Mouse (Mus musculus): ENCODE data around the gene Snx13.

Gene Snx13

DNA sequence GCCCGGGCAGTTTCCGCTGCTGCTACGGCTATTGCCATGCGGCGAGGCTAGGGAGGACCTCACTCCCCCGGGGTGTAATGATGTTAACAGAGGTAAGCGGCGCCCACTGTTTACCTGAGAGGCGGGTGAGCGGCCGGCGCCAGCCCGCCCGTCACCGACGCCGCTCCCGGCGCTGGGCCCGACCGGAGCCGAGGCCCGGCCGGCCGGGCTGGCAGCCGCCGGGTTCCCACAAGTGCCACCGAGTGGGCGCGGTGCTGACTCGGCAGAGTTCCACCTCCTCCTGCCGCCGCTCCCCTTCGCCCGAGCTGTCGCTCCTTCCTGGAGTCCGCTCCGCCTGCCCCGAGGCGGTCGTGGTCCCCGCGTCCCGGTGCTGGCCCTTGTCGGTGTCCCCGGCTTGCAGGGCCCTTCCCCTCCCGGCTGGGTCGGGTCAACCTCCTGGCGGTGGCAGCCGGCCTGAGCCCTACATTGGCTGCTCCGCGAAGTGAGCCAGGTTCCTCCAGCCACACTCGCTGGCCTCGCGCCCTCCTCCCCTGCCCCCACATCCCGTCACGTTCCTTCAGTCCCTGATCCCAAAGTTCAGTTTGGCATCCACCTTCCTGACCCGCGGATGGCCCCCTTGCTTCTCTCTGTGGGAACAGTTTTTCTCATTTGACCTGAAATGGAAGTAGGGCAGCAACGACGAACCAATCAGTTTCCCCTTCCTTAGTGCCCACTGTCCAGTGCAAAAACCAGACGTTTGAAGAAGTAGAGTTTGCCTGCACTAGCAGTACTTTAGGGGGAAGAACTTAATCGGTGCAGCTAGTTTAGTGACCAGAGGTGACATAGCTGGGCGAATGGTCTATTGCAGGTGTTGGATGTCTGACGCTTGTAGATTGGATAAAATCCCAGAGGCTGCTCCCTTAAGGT lies 587 bp downstream of the Snx13 start:
- DNase-seq, result peak; percentile 77

DNA sequence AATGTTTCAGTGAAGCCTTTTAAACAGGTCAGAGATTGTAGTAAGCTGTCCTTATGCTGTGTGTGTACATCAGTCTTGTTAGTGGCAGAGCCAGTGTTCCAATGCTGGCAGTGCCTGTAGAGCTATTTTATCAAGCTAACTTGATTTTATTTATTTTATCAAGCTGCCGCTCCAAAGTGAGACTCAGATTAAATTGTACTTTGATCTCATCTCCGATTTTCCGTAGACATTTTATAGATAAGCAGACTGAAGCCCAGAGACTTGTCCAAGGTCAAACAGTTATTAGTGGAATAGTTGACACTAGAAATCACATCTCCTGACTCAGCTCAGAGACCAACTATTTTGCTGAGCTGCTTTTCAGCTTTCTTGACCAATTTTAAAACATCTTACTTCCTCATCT lies 1.9 kb downstream of the Snx13 start:
- no peak for DNase-seq

DNA sequence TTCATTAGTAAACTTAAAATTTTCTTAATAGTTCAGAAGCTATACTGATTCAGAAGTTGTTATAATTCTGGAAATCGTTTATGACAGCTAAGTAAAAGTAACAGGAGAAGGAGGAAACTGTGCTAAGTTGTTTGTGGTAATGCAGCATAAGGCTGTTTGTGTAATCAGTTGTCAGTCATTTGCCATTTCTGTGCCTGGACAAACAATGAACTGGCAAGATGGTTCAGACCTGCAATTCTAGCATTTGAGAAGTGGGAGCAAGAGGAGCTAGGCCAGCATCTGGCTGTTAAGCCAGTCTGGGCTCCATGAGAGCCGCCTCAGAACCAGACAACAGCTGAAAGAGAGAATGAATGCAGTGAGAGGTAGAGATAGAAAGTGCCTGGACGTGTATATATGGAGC lies 3.5 kb downstream of the Snx13 start:
- no peak for DNase-seq

DNA sequence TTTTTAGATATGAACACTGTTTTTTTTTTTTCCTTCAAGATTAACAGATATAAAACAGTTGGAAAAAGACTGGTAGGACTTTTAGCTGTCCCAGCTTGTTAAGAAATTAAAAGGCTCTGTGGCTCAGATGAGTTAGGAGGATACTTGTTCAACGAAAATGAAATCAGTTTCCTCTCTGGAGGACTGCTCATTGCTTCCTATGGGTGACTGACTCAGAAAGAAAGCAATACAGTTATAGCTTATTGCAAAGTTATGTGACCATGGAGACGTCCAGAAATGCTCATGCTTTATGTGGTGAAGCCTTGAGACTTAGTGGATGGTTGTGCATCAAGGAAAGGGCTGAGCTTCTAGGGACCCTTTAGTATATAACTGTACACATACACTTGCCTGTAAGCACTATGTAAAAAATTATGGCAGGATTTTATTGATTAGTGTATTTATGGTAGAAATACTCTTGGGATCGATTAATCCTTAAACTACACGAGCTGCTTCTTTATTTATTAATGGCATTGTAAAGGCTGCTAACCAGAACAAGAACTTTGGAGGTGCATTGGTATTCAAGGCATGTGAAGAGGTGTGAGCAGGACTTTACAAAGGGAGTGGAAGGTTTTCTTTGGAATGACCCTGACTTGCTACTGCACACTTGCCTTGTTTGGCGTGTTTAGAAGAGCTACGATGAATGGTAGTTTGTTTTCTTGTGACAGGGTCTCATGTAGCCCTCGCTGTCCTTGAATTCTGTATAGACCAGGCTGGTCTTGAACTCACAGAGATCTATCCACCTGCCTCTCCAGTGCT lies 4.2 kb downstream of the Snx13 start:
- no peak for DNase-seq

DNA sequence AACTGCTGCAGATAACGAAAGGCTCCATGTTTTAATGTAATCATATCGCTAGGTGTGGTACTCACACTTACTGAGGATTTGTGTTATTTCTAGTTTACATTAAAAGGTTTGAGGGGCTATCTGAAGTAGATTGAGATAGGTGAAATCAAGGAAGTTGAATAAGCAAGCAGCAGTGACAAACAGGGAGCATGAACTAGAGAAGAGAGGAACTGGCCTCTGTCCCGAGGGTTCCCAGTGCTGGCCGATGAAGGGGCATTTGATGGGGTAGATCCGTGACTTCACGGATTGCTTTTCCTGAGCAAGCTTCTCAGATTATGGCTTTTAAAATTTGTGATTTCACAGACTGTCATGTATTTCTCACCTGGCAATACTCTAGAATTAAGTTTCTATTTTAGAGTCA lies 7.4 kb downstream of the Snx13 start:
- DNase-seq, result no peak

DNA sequence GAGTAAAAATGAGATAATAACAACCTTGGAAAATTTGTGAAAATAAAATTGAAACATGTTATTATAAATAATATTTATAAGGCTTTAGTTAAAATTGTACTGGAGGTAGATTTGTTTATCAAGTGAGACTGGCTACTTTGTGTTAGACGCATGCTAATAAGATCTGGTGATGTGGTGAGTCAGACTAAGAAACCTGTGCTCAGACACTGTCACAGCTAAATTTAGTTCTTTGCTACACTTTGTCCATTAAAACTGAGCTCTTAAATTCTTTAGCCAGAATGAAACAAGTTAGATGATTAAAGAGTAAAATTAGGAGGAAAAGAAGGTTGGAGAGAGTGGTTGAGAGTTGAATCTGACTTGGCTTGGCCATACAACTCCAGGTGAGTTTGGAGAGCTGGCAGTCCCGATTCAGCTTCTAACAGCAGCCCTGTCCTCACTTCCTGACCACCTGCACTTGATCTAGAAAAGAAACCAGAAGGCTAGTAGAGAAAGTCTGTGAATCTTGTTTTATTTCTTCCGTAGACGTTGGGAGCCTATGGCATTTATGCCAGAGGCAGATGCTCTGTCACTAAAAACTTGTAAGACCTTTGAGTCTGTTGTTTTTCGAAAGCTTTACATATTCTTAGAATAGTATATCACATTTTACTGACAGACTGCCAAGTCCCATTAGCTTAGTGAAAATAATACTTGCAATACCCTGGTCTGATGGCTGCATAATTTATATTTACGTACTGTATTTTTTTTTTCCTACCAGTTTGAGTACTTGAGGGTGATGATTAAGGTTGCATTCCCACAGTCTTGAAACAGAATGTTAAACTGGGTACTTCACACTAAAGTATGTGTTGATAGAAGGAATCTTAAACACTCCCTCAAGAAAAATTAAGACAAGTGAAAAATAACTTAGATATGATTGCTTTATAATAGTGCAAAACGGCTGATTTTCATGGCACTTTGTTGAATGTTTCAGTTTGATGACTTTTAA lies 8.4 kb downstream of the Snx13 start:
- no peak for DNase-seq

DNA sequence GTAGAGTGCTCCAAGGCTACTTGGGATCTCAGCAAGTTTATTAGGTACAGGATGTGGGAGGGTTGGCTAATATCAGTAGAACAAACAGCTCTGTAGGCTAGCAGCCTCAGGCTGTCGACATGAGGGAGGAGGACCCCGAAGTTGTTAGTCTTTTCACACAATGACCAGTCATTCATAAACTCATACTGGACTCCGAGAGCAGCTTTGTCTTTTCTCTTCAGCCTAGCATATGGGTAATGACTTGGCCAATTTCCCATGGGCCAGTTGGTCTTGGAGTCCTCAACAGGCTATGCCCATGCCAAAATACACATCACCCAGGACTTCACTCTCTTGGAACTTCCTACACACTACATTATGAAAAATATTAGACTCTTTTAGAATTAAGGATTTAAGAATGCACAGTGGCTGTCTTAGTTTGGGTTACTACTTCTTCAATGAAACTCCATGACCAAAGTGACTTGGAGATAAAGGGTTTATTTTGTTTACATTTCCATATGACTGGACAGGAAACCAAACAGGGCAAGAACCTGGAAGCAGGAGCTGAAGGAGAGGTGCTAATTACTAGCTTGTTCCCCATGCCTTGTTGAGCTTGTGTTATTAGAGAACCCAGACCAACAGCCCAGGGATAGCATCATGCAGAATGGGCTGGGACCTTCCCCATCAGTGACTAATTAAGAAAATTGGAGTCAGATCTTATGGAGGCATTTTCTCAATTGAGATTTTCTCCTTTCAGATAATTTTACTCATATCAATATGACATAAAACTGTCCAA lies 16.9 kb downstream of the Snx13 start:
- DNase-seq, result no peak

DNA sequence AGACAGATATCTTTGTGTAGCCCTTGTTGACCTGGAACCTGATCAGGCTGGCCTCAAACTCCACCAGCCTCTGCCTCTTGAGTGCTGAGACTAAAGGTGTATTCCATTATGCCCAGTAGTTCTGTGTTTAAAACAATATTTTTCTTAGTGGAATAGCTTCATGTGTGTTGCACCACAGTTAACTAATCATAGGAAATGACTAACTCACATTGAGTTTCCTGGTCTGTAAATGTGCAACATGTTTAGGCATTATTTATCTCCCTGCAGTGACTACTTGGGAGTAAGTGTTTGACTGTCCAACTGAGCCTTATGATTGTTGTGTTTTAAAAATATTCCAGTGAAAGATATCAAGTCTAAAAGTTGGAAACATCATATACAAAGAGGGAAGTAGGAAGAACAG lies 20.6 kb downstream of the Snx13 start:
- DNase-seq, result no peak

DNA sequence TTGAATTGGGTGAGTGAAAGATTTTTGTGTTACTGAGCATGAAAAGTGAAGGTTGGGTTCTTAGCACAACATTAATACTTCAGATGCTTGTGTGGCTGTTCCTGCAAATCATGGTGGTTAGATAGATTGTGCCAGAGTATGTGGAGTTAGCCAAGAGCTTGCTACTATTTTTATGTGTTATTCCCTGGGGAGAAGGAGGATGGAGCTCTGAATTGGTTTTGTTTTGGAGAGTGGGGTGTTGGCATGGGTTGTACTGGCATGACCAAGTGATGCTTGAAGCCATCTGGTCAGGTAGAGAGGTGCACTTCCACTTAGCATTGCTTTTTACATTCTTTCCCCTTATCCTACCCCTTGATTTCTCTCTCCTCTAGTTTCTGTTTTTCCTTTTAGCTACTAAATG lies 24.4 kb downstream of the Snx13 start:
- DNase-seq, result no peak

DNA sequence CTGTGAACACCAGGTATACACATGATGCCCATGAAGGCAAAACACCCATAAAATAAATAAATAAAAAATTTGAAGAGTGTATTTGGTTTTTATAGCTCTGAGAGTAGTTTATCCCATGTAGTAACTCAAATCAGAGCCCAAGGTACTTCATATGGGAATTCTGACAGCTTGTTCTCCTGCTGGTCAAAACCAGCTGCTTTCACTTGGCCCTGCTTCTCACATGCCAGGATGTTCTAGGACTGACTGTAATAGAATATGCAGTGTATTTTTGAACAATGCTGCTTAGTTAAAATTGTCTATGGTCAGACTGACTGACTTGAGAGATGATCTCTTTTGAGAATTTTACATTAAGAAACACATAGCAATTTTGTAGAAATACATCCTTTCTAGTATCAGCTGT lies 25.2 kb downstream of the Snx13 start:
- DNase-seq, result no peak

DNA sequence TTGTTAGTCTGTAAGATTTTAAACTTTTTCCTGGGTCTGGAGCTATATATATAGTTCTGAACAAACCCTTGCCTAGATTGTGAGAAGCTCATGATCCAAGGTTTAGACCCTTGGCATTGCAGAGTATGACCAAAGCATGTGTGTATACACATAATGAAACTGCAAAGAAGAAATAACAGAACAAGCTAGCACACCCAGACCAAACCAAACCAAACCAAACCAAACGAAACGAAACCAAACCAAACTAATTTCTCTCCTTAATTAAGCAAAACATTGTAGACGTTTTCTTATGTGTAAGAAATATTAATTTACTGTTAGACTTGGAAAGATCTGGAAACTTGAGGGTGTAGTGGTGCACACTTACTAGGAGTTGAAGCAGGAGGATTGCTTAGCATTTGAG lies 29.0 kb downstream of the Snx13 start:
- DNase-seq, result no peak

DNA sequence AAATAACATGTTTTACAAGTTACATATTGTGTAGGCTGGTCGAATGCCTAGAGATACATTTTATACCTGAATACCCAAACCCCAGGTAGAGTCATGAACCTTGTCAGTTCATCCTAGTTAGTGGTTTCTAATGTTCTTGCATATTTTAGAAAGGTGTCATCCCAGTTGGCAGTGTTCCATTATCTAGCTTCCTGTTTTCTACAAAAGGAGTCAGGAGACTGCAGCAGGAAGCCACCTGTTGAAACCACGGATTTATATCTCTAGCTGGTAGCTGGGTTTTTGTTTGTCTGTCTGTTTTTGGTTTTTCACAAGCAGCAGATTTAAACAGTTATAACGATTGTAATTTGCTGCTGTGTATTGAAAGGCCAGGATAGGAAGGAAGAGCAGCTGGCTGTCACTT lies 76.6 kb downstream of the Snx13 start:
- DNase-seq, result peak; percentile 7

DNA sequence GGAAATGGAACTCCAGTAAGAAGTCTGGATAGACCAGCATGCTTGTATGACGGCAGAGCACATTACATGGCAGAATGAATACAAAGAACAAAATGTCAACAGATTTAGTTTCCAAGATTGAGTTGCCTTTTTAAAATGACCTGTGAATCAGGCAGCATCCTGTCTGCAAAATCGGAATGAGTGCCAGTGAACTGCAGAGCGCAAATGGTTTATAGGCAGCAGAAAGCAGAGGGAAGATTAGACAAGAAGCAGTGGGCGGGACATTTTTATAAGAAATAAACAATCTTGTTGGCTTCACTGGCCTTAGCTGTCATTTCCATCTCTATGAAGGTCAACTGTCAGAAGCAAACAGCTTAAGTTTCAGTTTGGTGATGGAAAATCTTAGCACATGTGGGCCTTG lies 106.2 kb downstream of the Snx13 start:
- no peak for DNase-seq

DNA sequence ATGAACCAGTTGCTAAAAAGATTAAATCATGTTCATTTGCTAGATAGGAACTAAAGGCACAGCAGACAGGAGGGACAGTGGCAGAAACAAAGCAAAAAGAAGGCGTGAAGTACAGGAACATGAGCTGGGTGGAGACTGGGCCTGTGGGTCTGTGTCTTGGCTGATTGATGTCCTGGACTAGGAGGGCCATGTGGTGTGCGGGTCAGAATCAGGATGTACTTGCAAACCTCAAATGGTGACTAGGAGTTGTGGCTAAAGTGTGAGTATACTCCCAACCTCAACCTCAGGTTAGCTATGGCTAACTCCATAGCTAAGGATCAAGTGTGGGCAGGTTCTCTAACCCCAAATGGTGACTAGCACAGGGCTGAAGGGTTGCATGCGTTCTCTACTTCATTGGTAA lies 107.2 kb downstream of the Snx13 start:
- no peak for DNase-seq

DNA sequence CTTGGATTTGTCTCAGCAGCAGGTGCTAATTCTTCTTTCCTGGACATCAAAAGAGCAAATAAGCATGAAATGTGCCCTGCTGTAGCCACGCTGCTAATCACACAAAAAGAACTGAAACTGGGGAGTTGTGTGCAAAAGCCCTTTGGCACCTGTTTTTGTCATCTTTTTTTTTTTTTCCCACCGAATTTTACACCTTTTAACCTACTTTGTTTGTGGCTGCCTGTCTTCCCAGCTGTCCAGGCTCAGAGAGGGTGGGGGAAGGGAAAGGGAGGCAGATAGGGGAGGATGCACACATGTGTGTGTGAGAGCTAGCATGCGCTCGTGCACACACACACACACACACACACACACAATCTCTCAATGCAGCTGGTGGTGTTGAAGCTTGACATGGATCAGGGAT lies 110.3 kb downstream of the Snx13 start:
- DNase-seq, result no peak

DNA sequence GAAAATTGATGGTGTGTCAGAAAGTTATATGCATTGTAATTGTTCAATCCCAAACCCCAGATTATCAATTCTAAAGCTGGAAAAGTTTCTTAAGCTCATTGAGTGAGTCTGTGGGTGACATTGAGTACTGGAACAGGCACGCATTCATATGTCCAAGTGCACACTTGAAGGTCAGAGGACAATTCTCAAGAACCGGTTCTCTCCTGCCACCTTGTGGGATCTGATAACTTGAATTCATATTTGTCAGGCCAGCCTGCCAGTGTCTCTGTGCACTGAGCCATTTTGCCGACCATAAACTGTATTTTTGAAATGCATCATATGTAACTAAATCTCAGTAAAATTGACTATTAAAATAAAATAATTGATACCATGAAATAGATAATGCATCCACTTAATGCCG lies 114.7 kb downstream of the Snx13 start:
- DNase-seq, result no peak

DNA sequence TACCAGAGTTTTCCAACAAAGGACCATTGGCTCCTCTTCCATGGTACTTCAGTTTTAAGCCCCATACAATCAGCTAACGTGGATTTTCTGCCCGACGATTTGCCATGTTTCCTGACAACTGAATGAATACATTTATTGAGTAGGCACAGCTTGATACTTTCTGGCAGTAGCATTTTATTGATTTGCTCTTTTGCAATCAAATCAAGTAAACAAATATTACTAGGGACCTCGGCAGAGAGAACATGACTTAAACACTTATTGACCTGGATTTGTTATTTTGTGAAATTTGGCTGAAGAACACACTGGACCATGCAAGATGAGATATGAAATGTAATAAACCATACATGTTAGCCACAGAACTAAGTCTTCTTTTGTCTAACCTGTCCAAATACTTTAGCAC lies 123.3 kb downstream of the Snx13 start:
- DNase-seq, result no peak

DNA sequence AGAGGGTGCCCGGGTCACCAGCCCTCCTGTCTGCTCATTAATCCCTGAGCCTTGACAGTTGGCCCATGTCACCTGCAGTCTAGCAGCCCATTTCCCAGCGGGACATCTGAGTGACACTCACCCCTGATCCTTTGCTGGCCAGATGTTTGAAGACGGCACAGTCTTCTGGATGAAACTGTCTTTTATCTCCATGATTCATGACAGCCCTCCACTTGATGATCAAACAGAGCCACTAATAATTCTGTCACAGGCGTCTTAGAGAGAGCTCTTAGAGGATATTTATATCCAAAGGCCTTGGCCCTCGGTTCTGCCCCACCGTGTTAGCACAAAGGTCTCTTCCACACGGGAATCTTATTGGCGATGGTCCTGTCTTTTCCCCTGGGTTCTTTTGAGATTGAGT lies 129.0 kb downstream of the Snx13 start:
- DNase-seq, result no peak

DNA sequence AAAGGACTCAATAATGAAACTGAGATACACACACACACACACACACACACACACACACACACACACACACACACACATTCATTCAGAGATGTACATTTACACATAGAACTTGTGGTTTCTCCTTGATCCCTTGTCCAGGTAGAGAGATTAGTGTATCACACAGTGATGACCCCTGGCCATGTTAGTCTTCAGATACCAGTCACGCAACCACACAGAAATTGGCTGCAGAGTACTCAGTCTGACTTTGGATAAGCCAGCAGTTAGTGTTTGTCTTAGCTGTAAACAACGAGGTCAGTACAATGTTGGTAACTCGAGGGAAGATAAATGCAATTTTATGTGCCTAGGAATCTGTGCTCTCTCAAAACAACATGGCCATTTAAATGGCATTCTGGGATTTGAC lies 129.6 kb downstream of the Snx13 start:
- DNase-seq, result no peak

DNA sequence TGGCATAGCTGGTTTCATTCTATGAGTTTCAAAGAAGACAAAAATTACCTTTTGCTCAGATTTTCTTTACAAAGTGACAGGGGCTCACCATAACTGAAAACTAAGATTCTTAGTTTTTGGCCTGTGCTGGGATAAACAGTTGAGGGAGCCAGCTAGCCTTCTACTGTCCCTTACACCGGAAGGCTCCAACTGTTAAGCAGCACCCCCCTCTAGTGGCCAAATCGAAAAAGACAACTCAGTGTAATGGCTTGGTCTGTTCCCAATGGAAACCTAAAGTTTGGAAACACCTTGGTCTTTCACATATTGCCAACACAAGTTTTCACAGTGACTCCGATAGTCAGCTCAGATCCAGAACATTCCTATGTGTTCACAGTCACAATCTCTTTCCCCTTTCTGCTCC lies 135.7 kb downstream of the Snx13 start:
- peak; percentile 82 for DNase-seq

DNA sequence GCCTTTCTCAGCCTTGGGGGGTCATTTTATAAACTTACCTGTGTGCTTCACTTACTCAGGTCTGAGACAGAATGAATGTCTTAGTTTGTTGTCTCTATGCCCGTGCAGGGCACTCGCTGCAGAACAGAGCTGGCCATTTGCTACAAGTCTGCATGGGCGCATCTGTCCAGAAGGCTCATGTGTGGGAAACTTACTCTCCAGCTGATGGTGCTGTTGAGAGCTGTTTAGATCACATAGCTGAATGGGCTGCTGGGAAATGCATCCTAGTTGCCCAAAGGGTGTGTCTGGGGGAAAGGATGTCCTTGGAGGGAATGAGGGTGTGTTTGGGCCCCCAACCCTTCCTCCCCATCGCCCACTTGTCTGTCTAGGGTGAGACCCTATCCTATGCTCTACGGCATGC lies 137.3 kb downstream of the Snx13 start:
- DNase-seq, result no peak

DNA sequence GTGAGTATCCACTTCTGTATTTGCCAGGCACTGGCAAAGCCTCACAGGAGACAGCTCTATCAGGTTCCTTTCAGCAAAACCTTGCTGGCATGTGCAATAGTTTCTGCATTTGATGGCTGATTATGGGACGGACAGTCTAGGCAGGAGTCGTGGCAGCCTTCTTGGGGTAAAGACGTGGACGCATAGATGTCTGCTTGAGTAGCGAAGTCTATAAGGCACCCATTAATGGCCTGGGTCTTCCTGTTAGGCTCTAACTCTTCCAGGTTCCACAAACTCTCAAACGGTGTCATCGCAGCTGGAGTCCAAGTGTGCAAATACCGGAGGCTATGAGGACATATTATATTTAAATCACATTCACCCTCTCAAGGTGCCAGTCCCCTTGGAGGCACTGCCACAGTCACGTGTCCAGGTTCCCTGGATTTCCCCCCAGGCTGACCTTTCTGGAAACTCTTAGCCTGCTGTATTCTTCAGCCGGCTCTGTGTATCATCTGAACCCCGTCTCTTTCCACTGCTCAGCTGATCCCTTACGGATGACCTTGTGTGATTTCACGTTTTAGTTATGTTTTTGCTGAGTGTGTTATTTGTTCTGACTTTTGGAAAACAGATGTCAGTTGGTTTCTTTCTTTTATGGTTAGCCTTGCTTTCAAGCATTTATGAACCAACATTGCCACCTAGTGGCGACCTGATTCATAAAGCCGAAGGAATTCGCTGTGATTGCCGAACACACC lies 144.9 kb downstream of the Snx13 start:
- peak; percentile 79 for DNase-seq

Data from kidney, postnatal 14 days (tissue).